Mouse (Mus musculus): ENCODE results near the gene Tnfaip8l1. TPM values are rescaled to one million over a fixed set of nuclear protein-coding genes. Genes with fewer than 3 reads are reported as not detected.

Tnfaip8l1 gene
- total RNA-seq, 1 experiment from 2014 or later = 8.2 TPM

DNA sequence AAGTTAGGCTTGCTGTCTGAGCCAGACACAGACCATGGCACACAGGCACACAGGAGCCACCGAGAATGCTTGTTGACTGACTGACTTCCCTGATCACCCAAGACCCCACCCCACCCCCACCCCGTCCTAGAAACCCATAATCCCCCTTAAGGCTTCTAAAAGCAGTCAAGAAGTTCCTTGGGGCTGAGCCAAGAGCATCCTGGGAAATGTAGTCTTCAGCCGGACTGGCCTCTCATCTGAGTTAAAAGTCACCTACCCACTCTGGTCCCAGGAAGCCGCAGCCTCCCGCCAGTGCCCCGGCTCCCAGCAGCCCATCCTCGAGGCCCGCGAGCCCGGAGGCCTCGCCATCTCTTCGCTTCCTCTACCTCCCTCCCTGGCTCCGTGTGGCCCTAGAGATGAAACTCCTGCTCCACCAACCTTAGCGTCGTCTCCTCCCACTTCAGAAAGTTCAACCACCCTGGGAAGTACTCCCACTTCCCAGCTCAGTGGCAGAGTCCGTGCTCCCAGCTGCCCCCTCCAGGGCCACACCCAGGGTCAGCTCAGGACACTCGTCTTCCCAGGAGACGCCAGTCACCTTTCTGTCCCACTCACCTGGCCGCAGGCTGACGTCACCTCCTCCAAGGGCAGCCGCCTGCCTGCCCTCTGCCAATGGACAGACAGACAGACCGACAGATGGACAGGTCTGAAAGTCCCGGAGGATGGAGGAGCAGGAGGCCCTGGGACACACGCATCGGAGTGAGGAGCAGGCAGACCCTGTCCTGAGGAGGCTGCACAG lies 24.3 kb upstream of the Tnfaip8l1 start:
- DNase-seq = no peak

GRCm38 (mm10) chr17:56139355-56139754 lies 22.9 kb upstream of the Tnfaip8l1 start:
- no peak for DNase-seq

DNA sequence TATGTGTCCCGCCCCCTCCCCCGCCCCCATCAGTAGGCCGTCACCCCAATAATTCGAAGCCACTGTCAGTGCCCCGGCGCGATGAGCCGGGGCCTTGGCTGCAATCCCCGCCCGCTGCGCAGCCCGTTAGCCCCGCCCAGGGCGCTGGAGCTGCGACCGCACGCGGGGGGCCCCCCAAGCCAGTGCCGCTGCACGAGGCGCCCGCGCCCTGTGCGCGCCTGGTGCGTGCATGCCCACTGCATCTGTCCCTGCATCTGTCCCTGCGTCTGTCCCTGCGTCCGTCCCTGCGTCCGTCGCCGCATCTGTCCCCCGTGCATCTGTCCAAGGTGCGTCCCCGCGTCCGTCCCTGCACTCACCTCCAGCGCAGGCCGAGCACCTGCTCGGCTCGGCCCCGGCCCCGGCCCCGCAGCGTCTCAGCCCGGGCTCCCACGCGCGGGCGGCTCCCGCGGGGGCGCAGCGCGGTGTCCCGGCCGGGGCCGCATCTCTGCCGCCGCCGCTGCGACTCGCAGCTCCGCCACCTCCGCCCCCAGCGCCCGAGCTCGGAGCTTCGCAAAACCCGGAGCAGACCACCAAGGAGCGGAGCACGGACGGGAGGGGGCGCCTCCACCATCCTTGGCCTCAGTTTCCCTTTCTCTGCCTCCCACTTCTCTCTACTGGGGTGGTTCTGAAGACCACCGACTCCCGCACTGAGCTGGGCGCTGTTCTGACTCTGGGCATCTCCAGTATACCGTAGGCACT lies 22.2 kb upstream of the Tnfaip8l1 start, which contains the start of gene Sema6b:
Gene Sema6b, minus strand, starts transcription at position 486 of the 738 bp plus-strand sequence.
- peak; percentile 76 for DNase-seq

GRCm38 (mm10) chr17:56141702-56142605 lies 20.3 kb upstream of the Tnfaip8l1 start:
- DNase-seq = no peak

DNA sequence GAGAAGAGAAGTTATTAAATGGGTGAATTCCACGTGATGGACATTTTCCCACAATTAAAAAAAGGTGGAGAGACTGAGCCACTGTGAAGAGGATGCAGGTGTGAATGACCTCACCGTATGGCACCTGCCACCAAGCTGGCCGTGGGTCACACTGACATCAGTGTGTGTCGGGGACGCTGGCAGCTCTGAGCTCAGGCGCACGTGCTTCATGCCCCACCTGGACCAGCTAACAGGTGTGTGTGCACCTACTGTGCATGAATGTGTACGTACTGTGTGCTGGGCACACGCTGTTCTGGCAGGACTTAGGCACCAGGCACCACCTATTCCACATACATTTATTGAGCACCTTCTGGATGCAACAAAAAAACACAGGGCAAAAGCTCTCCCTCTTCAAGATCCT lies 17.7 kb upstream of the Tnfaip8l1 start:
- DNase-seq = no peak

- DNase-seq = no peak
Measured at GRCm38 (mm10) chr17:56146131-56146530, 16.1 kb upstream of the Tnfaip8l1 start.

DNA sequence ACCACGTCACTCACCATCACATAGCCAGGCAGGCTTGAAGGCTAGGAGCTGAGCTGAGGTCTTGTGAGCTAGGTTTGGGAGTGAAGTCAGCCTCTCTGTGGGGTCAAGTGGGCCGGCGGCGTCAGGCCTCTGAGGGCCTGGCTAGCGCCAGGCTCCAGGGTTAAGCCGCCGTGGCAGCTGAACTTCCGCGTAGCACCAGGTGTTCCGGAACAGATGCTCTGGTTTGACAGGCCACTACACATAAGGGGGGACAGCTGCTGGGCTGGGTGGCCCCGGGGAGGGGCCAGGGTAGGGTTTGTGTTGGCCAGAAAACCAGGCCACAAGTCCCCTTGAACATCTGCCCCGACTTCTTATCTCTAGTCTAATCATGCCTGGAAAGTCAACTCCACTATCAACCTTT lies 14.9 kb upstream of the Tnfaip8l1 start:
- DNase-seq = no peak

GRCm38 (mm10) chr17:56148280-56148679 lies 14.0 kb upstream of the Tnfaip8l1 start:
- no peak for DNase-seq

- DNase-seq = no peak
Measured at GRCm38 (mm10) chr17:56148790-56149618, 13.3 kb upstream of the Tnfaip8l1 start.

GRCm38 (mm10) chr17:56149897-56150296 lies 12.4 kb upstream of the Tnfaip8l1 start:
- no peak for DNase-seq

DNA sequence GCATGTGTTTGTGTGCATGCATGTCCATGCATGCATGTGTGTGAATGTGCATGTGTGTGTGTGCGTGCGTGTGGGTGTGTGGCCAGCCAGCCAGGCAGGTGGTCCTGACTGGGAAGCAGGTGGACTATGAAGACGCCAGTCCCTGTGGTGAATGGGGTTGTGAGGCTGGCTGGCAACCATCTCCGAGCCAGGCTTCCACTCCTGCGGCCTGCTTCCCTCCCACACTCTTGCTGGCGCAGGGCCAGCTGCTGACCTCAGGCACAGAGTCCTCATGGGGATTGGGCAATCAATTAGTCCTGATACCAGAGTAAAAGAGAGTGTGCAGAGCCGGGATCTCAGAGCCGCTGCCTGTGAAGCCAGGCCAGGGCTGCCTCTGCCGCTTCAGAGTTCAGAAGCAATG lies 8.6 kb upstream of the Tnfaip8l1 start:
- peak; percentile 91 for DNase-seq

GRCm38 (mm10) chr17:56159729-56160128 lies 2.5 kb upstream of the Tnfaip8l1 start:
- peak; percentile 82 for DNase-seq

GRCm38 (mm10) chr17:56163523-56164102 lies 1.3 kb downstream of the Tnfaip8l1 start:
- peak; percentile 52 for DNase-seq

DNA sequence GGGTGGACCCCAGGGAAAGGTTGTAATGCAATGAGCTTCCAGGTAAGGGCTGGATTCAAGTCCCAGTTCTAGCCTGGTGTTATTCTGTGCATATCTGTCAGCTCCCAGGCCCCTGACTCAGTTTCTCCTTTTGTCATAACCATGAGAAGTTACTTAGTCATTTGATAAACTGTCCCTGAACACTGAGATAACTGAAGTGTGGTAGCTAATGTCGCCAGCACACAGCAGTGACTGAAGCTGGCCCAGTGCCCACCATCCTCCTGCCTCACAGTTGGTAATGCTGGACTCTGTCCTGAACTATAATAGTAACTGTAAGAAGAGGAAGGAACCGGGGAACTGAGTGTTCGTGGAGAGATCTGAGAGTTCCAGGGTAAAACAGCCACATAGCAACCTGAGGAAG lies 2.2 kb downstream of the Tnfaip8l1 start:
- DNase-seq = no peak

DNA sequence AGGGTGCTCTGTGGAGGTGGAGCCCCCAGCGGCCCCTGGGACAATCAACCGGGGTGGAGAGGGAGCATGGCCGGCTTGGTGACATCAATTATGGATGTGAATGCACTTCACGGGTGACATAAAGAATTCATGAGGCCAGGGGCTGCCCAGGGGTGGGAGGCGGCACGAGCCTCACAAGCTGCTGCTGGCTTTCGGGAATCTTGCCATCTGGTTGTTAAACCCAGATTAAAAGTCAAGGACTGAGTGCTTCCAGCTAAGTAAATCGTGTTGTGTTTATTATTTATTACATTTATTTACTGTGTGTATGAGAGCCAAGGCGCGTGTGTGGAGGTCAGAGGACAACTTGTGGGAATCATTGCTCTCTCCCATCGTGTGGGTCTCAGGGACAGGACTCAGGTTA lies 3.4 kb downstream of the Tnfaip8l1 start:
- DNase-seq = peak; percentile 49

- peak; percentile 63 for DNase-seq
Measured at GRCm38 (mm10) chr17:56169830-56170229, 7.6 kb downstream of the Tnfaip8l1 start.

DNA sequence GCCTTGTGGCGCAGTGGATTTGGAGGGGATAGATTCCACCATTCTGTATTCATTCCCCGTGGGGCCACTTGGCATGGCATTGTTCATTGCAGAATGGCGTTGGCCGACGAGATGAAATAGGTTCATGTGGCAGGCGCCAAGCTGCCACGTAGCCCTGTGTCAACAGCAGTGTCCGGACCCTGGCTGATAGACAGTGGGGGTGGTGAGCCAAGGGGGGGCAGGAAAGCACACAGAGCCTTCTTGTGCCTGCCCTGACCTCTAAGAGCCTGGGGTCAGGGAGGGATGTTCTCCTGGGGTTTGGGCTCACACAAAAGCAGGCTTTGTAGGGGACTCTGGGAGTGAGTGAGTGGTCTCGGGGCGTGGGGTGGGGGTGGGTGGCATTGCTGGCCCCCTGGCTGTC lies 8.4 kb downstream of the Tnfaip8l1 start:
- DNase-seq = peak; percentile 48

GRCm38 (mm10) chr17:56171456-56171855 lies 9.2 kb downstream of the Tnfaip8l1 start:
- DNase-seq = peak; percentile 45

- no peak for DNase-seq
Measured at GRCm38 (mm10) chr17:56171881-56172280, 9.6 kb downstream of the Tnfaip8l1 start.

- DNase-seq = peak; percentile 36
Measured at GRCm38 (mm10) chr17:56173401-56174046, 11.2 kb downstream of the Tnfaip8l1 start.

GRCm38 (mm10) chr17:56175416-56175815 lies 13.1 kb downstream of the Tnfaip8l1 start:
- peak; percentile 44 for DNase-seq

Measured in adrenal gland, postnatal 14 days (tissue).